Mouse (Mus musculus) liver, embryonic 14 days (tissue): ENCODE results near the gene Inip. TPM values are rescaled to one million over a fixed set of nuclear protein-coding genes. Genes with fewer than 3 reads are reported as not detected.

Experiments used
- polyA plus RNA-seq: library from polyadenylated mRNA; depleted of rRNA; stranded (reverse); fragments of >200 nt; gene quantifications from 2 replicates; pipeline ENCODE4 v1.2.3, GENCODE M21; 2012; rRNA removed

Inip gene
- 7.0 and 9.5 TPM in 2 replicates for polyA plus RNA-seq

GRCm38 (mm10) chr4:59801489-59801888, at the start of gene Inip:
Gene Inip, minus strand, starts transcription at chr4:59801589.

GRCm38 (mm10) chr4:59805181-59805967, 4.0 kb upstream of the Inip start, which contains the start of gene Snx30:
Gene Snx30, plus strand, starts transcription at chr4:59805840.

Other genes with a start within 250 kb of the Inip start
- gene Hsdl2, start 220.0 kb downstream of the Inip start, polyA plus RNA-seq = 11.2 and 12.6 TPM in 2 replicates
- 2.5 and 3.2 TPM in 2 replicates for gene E130308A19Rik, start 175.4 kb downstream of the Inip start, polyA plus RNA-seq
- gene Snx30, start 4.3 kb upstream of the Inip start, polyA plus RNA-seq = 1.7 and 1.9 TPM in 2 replicates
- gene Slc46a2, start 113.5 kb upstream of the Inip start, polyA plus RNA-seq = not detected in 2 replicates
- gene Mup4, start 159.1 kb upstream of the Inip start, polyA plus RNA-seq = not detected in 2 replicates
- gene Mup6, start 162.7 kb upstream of the Inip start, polyA plus RNA-seq = not detected in 2 replicates